Mouse (Mus musculus) frontal cortex, postnatal 36 days (tissue): ENCODE results near the gene Ttll2.
"Not testable (repeated sequence)": the region's sequence is repeated elsewhere in the genome, so short reads cannot be mapped to it uniquely, and the experiment has no call there.

Experiments used
- DNase-seq, 2 experiments: peaks; one replicate each; pipeline ENCODE4 v3.0.0; 2022; ENCODE audit warnings: low spot score in 2 of 2

Ttll2 gene

GRCm38 (mm10) chr17:7360749-7361465 lies 8.4 kb upstream of the Ttll2 start:
- DNase-seq: peak in 1 of 2 experiments; percentile 17

- DNase-seq: not testable (repeated sequence)
Measured at GRCm38 (mm10) chr17:7359806-7360205, 7.3 kb upstream of the Ttll2 start.

GRCm38 (mm10) chr17:7348765-7349164 lies 3.7 kb downstream of the Ttll2 start:
- DNase-seq: not testable (repeated sequence)

- DNase-seq: not testable (repeated sequence)
Measured at GRCm38 (mm10) chr17:7337381-7337780, 15.1 kb downstream of the Ttll2 start.

- not testable (repeated sequence) for DNase-seq
Measured at GRCm38 (mm10) chr17:7332745-7333144, 19.8 kb downstream of the Ttll2 start.

- DNase-seq: not testable (repeated sequence)
Measured at GRCm38 (mm10) chr17:7326415-7326814, 26.1 kb downstream of the Ttll2 start.

- not testable (repeated sequence) for DNase-seq
Measured at GRCm38 (mm10) chr17:7324346-7324745, 28.1 kb downstream of the Ttll2 start, which contains the start of gene Tcp10a. TSS of gene Tcp10a (plus strand) at chr17:7324646.

- DNase-seq: not testable (repeated sequence)
Measured at GRCm38 (mm10) chr17:7319789-7320188, 32.7 kb downstream of the Ttll2 start.

GRCm38 (mm10) chr17:7315693-7316382 lies 36.7 kb downstream of the Ttll2 start:
- not testable (repeated sequence) for DNase-seq

GRCm38 (mm10) chr17:7306278-7307196 lies 46.0 kb downstream of the Ttll2 start:
- peak; percentile 39 to 87 for DNase-seq
